In genomic region chr12:71019211-71019610, GRCm38 (mm10) we compare ENCODE assay signal across 16 mouse cellular contexts.
"Had no signal": no experiment of that assay in that cellular context is flagged by ENCODE, and none has a peak within 500 bp of the region (broad histone marks: within the 10 kb centered on the region; RNA-seq: fewer than 3 reads in every experiment).

No protein-coding gene starts in this region.

- H3K27me3 ChIP-seq: liver, embryonic 13.5 days had no signal

- H3K9me3 ChIP-seq: liver, embryonic 13.5 days had no signal

- H3K27ac ChIP-seq: kidney, postnatal 0 days; layer of hippocampus, adult 2 months; liver, embryonic 13.5 days; stomach, postnatal 0 days had no signal

- DNase-seq: kidney, postnatal 25 days; layer of hippocampus, postnatal 36 days; liver, embryonic 13.5 days; lung, adult 2 months; lung, postnatal 14 days; lung, postnatal 4 days; midbrain, embryonic 14.5 days; right cerebral cortex, adult 18-20 months; right cerebral cortex, postnatal 14 days; right cerebral cortex, postnatal 4 days; thymus, adult 2 months; thymus, postnatal 14 days; thymus, postnatal 4 days had no signal

- H3K4me3 ChIP-seq: layer of hippocampus, adult 2 months; liver, embryonic 13.5 days had no signal
